Mouse (Mus musculus) layer of hippocampus, postnatal 14 days (tissue): Measurements from ENCODE around the gene Gm21778. TPM values are rescaled to one million over a fixed set of nuclear protein-coding genes. Genes with fewer than 3 reads are reported as not detected.
"Not testable (repeated sequence)": the region's sequence is repeated elsewhere in the genome, so short reads cannot be mapped to it uniquely, and the experiment has no call there.

ENCODE experiments used
- DNase-seq, 2 experiments: peaks; one replicate each; pipeline ENCODE4 v3.0.0; 2021 to 2022; ENCODE audit warnings: low spot score in 2 of 2, mixed read lengths in 1 of 2
- long read RNA-seq, 2 experiments: library from polyadenylated mRNA; stranded (forward); transcript quantifications; one replicate each; pipeline ENCODE4 v2.0.0; 2021
- total RNA-seq, 2 experiments: library from RNA; stranded (reverse); gene quantifications; 2 replicates each; pipeline ENCODE4 v1.2.3; 2021

Gene Gm21778
- not detected for total RNA-seq
- long read RNA-seq, experiment 1: 0 reads
- long read RNA-seq, experiment 2: 0 reads

GRCm38 (mm10) chrY:5942160-5942559, at the start of gene Gm21778:
TSS of gene Gm21778 (plus strand) at chrY:5942460.
- not testable (repeated sequence) for DNase-seq

Other genes with a start within 250 kb of the Gm21778 start
- not detected for gene Gm20914, start 216.5 kb upstream of the Gm21778 start, total RNA-seq
- not detected for gene Gm28171, start 149.1 kb upstream of the Gm21778 start, total RNA-seq